Mouse (Mus musculus): ENCODE measurements around the gene Exoc3l. TPM values are rescaled to one million over a fixed set of nuclear protein-coding genes. Genes with fewer than 3 reads are reported as not detected.
A peak's percentile ranks its signal among the peaks of the same experiment; 100 is the strongest.

Gene Exoc3l
- polyA plus RNA-seq, 1 experiment from 2014 or later: 8.0 TPM

DNA sequence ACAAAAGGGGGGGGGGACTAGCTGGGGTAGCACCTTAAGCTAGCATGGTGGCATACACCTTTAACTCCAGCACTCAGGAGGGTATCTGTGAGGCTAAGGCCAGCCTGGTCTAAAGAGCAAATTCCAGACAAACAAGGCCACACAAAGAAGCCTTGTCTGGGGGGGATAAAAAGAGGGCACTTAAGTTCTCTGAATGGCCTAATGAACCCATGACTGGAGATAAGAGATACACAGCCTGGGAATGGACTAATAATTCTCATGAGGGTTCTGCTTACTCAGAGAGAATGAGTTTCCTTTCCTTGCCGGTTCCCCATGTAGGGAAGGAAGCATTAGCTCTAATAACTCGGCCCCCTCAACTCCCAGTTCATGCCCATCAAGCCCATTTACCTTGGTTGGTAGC, 36.6 kb upstream of the Exoc3l start:
- WGBS: 71% methylated on average over 2 of the region's 2 CpGs
- Histone ChIP-seq H3K4me2 (ENCODE audit: low read depth, low read length) (no peak overlapping the region), H3K9ac (replicated peaks; ENCODE audit: low read depth, low read length) (no peak overlapping the region), H3K27me3 (ENCODE audit: control insufficient read depth, insufficient read depth, low read length) (no peaks in the 10 kb centered on the region), H3K36me3 (ENCODE audit: control insufficient read depth, insufficient read depth, low read length) (peaks cover 26% of the 10 kb centered on the region), H3K27ac (ENCODE audit: low read depth, low read length) (no peak overlapping the region), H3K9me3 (ENCODE audit: control insufficient read depth, low read length) (no peaks in the 10 kb centered on the region), H3K4me1 (ENCODE audit: control insufficient read depth, insufficient read depth, low read length) (peaks cover under 1% of the 10 kb centered on the region), H3K4me3 (ENCODE audit: low read depth, low read length) (no peak overlapping the region)
- ATAC-seq (ENCODE audit: low read depth): no peak

DNA sequence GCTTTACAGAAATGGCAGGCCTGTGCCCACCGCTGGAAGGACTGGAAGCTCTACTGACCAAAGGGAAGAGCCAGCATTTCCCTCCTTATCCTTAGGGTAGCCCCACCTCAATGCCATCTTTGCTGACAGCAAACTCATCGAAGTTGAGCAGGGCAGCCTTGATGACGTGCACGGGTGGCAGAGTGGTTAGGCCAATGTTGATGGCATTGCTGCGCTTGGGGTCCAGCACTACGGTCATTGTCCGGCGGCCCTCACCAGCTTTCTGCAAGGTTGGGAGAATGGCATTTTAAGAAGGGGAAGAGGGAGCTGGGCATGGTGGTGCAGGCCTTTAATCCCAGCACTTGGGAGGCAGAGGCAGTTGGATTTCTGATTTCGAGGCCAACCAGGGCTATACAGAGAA, 36.0 kb upstream of the Exoc3l start:
- no peak for ATAC-seq (ENCODE audit: low read depth)
- H3K27ac ChIP-seq (ENCODE audit: low read depth, low read length): no peak overlapping the region
- H3K4me1 ChIP-seq (ENCODE audit: control insufficient read depth, insufficient read depth, low read length): peaks cover 6% of the 10 kb centered on the region
- peaks cover 26% of the 10 kb centered on the region for H3K36me3 ChIP-seq (ENCODE audit: control insufficient read depth, insufficient read depth, low read length)
- no peak overlapping the region for H3K4me3 ChIP-seq (ENCODE audit: low read depth, low read length)
- H3K9me3 ChIP-seq (ENCODE audit: control insufficient read depth, low read length): no peaks in the 10 kb centered on the region
- no peak overlapping the region for H3K4me2 ChIP-seq (ENCODE audit: low read depth, low read length)
- WGBS: 93% methylated on average over 9 of the region's 9 CpGs
- H3K27me3 ChIP-seq (ENCODE audit: control insufficient read depth, insufficient read depth, low read length): no peaks in the 10 kb centered on the region
- H3K9ac ChIP-seq (replicated peaks; ENCODE audit: low read depth, low read length): no peak overlapping the region

DNA sequence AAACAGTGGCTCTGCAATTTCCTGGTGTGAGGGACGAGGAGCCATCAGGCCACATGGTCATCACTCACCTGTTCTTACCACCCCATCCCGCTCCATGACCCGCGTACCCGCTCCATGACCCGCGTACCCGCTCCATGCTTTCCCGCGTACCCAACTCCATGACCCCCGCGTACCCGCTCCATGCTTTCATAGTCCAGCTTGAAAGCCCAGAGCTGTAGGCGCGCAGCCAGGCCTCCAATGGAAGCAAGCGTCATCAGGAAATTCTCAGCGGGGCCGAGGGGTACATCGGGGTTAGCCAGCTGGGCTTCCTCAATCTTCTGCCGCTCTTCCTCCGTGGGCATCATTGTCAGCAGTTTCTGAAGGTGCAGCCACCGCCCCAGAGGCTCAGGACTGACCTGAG, 35.6 kb upstream of the Exoc3l start:
- Histone ChIP-seq H3K9ac (replicated peaks; ENCODE audit: low read depth, low read length) (no peak overlapping the region), H3K9me3 (ENCODE audit: control insufficient read depth, low read length) (no peaks in the 10 kb centered on the region), H3K27ac (ENCODE audit: low read depth, low read length) (no peak overlapping the region), H3K27me3 (ENCODE audit: control insufficient read depth, insufficient read depth, low read length) (no peaks in the 10 kb centered on the region), H3K4me3 (ENCODE audit: low read depth, low read length) (no peak overlapping the region), H3K4me1 (ENCODE audit: control insufficient read depth, insufficient read depth, low read length) (peaks cover 6% of the 10 kb centered on the region), H3K36me3 (ENCODE audit: control insufficient read depth, insufficient read depth, low read length) (peaks cover 26% of the 10 kb centered on the region), H3K4me2 (ENCODE audit: low read depth, low read length) (no peak overlapping the region)
- 95% methylated on average over 22 of the region's 22 CpGs for WGBS
- no peak for ATAC-seq (ENCODE audit: low read depth)

DNA sequence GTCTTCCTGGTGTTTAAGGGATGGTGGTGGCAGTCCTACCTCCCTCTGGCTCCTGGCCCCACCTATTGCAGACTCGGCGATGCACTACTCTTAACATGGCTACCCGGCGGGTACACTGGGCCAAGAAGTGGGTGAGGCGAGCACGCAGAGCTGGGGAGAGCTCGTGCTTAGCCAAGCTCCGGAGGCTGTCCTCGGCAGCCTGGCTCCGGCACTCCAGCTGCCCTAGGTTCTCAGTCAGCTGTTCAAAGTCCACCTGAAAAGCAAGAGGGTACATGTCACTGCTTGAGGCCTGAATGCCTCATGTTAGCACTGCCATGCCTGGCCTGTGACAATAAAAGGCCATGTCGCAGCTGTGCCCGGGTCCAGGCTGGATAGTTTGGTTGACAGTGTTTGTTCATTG, 34.4 kb upstream of the Exoc3l start:
- Histone ChIP-seq H3K27me3 (ENCODE audit: control insufficient read depth, insufficient read depth, low read length) (no peaks in the 10 kb centered on the region), H3K4me3 (ENCODE audit: low read depth, low read length) (no peak overlapping the region), H3K9me3 (ENCODE audit: control insufficient read depth, low read length) (no peaks in the 10 kb centered on the region), H3K4me2 (ENCODE audit: low read depth, low read length) (no peak overlapping the region), H3K36me3 (ENCODE audit: control insufficient read depth, insufficient read depth, low read length) (peaks cover 26% of the 10 kb centered on the region), H3K9ac (replicated peaks; ENCODE audit: low read depth, low read length) (no peak overlapping the region), H3K4me1 (ENCODE audit: control insufficient read depth, insufficient read depth, low read length) (peaks cover 8% of the 10 kb centered on the region), H3K27ac (ENCODE audit: low read depth, low read length) (no peak overlapping the region)
- WGBS: 94% methylated on average over 12 of the region's 12 CpGs
- ATAC-seq (ENCODE audit: low read depth): no peak

DNA sequence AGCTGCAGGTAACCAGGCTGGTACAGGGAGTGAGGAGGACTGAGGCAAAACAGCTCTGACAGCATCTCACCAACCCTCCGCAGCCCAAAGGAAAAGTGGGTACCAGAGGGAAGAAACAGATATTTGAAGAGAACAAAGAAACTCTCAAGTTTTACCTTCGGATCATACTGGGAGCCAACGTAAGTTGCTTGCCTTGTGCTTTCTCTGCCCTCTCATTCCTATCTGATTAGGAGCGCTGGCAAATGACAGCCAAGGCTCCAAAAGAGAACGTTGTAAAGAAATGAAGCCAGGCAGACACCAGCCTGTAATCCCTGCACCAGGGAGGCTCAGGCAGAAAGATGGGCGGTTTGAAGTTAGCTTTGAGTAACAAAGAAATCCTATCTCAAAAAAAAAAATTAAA, 31.1 kb upstream of the Exoc3l start:
- Histone ChIP-seq H3K9ac (replicated peaks; ENCODE audit: low read depth, low read length) (peak overlapping the region; percentile 63), H3K4me3 (ENCODE audit: low read depth, low read length) (peak overlapping the region; percentile 80), H3K36me3 (ENCODE audit: control insufficient read depth, insufficient read depth, low read length) (peaks cover 26% of the 10 kb centered on the region), H3K27ac (ENCODE audit: low read depth, low read length) (peak overlapping the region; percentile 82; the same call in 1 of the 2 replicates), H3K4me2 (ENCODE audit: low read depth, low read length) (peak overlapping the region; percentile 92), H3K4me1 (ENCODE audit: control insufficient read depth, insufficient read depth, low read length) (peaks cover 17% of the 10 kb centered on the region), H3K27me3 (ENCODE audit: control insufficient read depth, insufficient read depth, low read length) (no peaks in the 10 kb centered on the region), H3K9me3 (ENCODE audit: control insufficient read depth, low read length) (no peaks in the 10 kb centered on the region)
- 48% methylated on average over 6 of the region's 6 CpGs for WGBS
- ATAC-seq (ENCODE audit: low read depth): no peak

DNA sequence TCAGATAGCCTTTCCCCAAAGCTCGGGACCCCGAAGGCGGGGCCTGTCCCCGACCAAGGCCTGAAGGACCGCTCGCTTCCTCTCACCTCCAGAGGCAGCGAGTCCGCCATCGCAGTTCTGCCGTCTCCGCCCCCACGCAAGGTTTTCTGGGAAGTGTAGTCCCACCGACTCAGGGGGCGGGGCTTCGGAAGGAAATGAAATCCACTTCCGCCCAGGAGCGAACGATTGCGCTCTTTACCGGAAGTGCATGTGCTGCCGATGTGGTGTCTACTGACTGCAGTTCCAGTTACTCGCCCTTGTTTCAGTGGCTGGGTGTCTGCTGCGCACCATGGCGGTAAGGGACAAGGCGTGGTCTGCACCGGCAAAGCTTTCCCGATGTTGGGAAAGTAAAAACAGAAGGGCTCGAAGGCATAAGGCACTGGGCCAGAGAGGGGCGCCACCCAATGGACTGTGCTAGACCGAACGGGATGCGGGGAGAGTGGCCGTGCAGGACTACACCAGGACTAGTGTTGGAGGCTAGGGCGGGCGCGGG, 30.3 kb upstream of the Exoc3l start, which contains the start of the genes Lrrc29 and Tmem208:
Gene Lrrc29 (minus strand): TSS at position 138 of the 532 bp plus-strand sequence.
Gene Tmem208 (plus strand): TSS at position 214 of the 532 bp plus-strand sequence.
- H3K9me3 ChIP-seq (ENCODE audit: control insufficient read depth, low read length): no peaks in the 10 kb centered on the region
- H3K4me2 ChIP-seq (ENCODE audit: low read depth, low read length): peak within 1 kb of the TSS; percentile 92
- H3K27me3 ChIP-seq (ENCODE audit: control insufficient read depth, insufficient read depth, low read length): no peaks in the 10 kb centered on the region
- ATAC-seq (ENCODE audit: low read depth): peak; percentile 92
- peaks cover 23% of the 10 kb centered on the region for H3K36me3 ChIP-seq (ENCODE audit: control insufficient read depth, insufficient read depth, low read length)
- peaks cover 17% of the 10 kb centered on the region for H3K4me1 ChIP-seq (ENCODE audit: control insufficient read depth, insufficient read depth, low read length)
- peak within 1 kb of the TSS; percentile 78 for H3K9ac ChIP-seq (replicated peaks; ENCODE audit: low read depth, low read length)
- WGBS: under 1% methylated on average over 36 of the region's 36 CpGs
- peak within 1 kb of the TSS; percentile 82 for H3K27ac ChIP-seq (ENCODE audit: low read depth, low read length)
- H3K4me3 ChIP-seq (ENCODE audit: low read depth, low read length): peak within 1 kb of the TSS; percentile 80

DNA sequence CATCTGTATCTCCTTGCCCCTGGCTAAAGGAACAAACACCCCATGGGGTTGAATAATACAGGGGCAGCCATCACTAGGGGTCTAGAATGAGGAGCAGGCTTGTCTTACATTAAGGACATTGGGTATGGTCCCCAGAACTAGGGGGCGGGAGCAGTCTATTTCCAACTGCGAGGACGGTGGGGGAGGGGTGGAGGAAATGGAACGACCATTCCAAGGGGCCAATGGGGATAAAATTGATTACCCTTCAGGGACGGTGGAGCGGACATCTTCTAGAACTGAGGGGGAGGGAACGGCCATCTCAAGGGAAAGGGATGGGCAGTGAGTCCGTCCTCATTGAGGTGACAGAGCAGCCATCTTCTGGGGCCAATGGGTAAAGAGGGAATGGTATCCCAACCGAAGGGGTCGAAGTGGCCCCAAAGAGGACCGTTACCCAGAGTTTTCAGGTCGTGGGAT, 29.8 kb upstream of the Exoc3l start:
- Histone ChIP-seq H3K4me1 (ENCODE audit: control insufficient read depth, insufficient read depth, low read length) (peaks cover 17% of the 10 kb centered on the region), H3K4me2 (ENCODE audit: low read depth, low read length) (peak overlapping the region; percentile 92), H3K27ac (ENCODE audit: low read depth, low read length) (peak overlapping the region; percentile 82), H3K9me3 (ENCODE audit: control insufficient read depth, low read length) (no peaks in the 10 kb centered on the region), H3K36me3 (ENCODE audit: control insufficient read depth, insufficient read depth, low read length) (peaks cover 19% of the 10 kb centered on the region), H3K9ac (replicated peaks; ENCODE audit: low read depth, low read length) (peak overlapping the region; percentile 78), H3K27me3 (ENCODE audit: control insufficient read depth, insufficient read depth, low read length) (no peaks in the 10 kb centered on the region), H3K4me3 (ENCODE audit: low read depth, low read length) (peak overlapping the region; percentile 80)
- ATAC-seq (ENCODE audit: low read depth): peak; percentile 62
- WGBS: under 1% methylated on average over 12 of the region's 12 CpGs

DNA sequence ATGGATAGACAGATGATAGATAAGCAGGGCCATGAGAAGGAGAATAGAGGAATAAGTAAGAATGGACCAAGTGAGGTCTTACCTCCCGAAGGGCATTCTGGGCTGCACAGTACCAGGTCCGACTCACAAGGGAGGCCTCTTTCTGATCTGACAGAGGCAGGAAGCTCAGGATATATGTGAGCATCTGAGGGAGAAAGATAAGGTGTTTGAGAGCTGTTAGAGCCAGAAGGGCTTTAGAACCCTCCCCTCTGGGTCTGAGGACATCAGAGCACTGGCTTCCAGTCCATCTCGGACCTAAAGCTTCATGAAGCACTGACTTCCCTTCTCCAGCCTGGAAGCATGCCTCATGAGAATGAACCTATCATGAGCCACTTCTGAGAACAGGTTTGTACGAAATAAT, 27.3 kb upstream of the Exoc3l start:
- Histone ChIP-seq H3K9ac (replicated peaks; ENCODE audit: low read depth, low read length) (no peak overlapping the region), H3K36me3 (ENCODE audit: control insufficient read depth, insufficient read depth, low read length) (no peaks in the 10 kb centered on the region), H3K4me3 (ENCODE audit: low read depth, low read length) (no peak overlapping the region), H3K4me1 (ENCODE audit: control insufficient read depth, insufficient read depth, low read length) (peaks cover 17% of the 10 kb centered on the region), H3K4me2 (ENCODE audit: low read depth, low read length) (no peak overlapping the region), H3K27ac (ENCODE audit: low read depth, low read length) (no peak overlapping the region), H3K27me3 (ENCODE audit: control insufficient read depth, insufficient read depth, low read length) (no peaks in the 10 kb centered on the region), H3K9me3 (ENCODE audit: control insufficient read depth, low read length) (no peaks in the 10 kb centered on the region)
- ATAC-seq (ENCODE audit: low read depth): no peak
- WGBS: 92% methylated on average over 4 of the region's 4 CpGs

DNA sequence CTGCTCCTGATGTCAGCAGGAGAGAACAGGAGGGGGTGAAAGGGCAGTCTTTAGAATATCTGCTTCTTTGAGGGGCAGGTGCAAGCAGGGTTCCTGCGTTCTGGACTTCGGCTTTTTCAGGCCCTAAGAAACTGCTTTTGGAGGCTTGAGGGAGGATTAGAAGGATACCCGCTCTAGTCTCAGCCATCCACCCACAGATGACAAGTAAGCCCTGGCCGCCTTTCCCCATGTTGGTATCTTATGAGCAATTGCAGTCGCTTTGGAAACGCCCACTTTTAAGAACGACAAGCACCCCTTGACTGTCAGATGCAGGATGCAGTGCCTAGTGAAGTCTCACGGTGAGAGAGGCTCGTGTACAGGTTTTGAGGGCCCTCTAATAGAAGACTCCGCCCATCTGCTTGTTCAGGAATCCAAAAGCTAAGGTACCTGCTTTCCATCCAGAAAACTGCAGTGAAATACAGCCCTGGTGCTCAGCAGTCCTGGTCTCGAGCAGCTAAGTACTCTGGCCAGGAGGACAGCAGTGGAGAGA, 22.8 kb upstream of the Exoc3l start:
- no peak overlapping the region for H3K9ac ChIP-seq (replicated peaks; ENCODE audit: low read depth, low read length)
- H3K27ac ChIP-seq (ENCODE audit: low read depth, low read length): no peak overlapping the region
- H3K27me3 ChIP-seq (ENCODE audit: control insufficient read depth, insufficient read depth, low read length): no peaks in the 10 kb centered on the region
- no peaks in the 10 kb centered on the region for H3K4me1 ChIP-seq (ENCODE audit: control insufficient read depth, insufficient read depth, low read length)
- H3K4me3 ChIP-seq (ENCODE audit: low read depth, low read length): no peak overlapping the region
- H3K9me3 ChIP-seq (ENCODE audit: control insufficient read depth, low read length): no peaks in the 10 kb centered on the region
- no peak overlapping the region for H3K4me2 ChIP-seq (ENCODE audit: low read depth, low read length)
- H3K36me3 ChIP-seq (ENCODE audit: control insufficient read depth, insufficient read depth, low read length): peaks cover 25% of the 10 kb centered on the region; the same call in 1 of the 2 replicates
- WGBS: 87% methylated on average over 11 of the region's 11 CpGs
- no peak for ATAC-seq (ENCODE audit: low read depth)
